Mouse (Mus musculus) midbrain, postnatal 0 days (tissue): ENCODE measurements around the gene 4833427G06Rik. TPM values are rescaled to one million over a fixed set of nuclear protein-coding genes. Genes with fewer than 3 reads are reported as not detected.
A peak's percentile ranks its signal among the peaks of the same experiment; 100 is the strongest.

Experiments used
- ATAC-seq: fragments of 200-750 bp; cut with Nextera tagmentation; 2 replicates; pipeline ENCODE4 v1.8.0; 2017; ENCODE audit warnings: moderate number of reproducible peaks, mild to moderate bottlenecking, moderate TSS enrichment, moderate library complexity; ENCODE audit not compliant: low FRiP score
- DNase-seq: peaks from one replicate; pipeline ENCODE4 v3.0.0-alpha.2; 2015; ENCODE audit warnings: low spot score
- H3K27ac ChIP-seq: fragments of 300-500 bp; sonication (generic); 2 replicates; pipeline ENCODE4 v1.5.1; 2014; ENCODE audit warnings: low read depth, mild to moderate bottlenecking, low read length, mixed read lengths
- H3K27me3 ChIP-seq: fragments of 300-500 bp; sonication (generic); 2 replicates; pipeline ENCODE4 v1.6.1; 2014; ENCODE audit warnings: low read length, control low read depth, mixed read lengths; ENCODE audit not compliant: insufficient read depth
- H3K36me3 ChIP-seq: fragments of 300-500 bp; sonication (generic); 2 replicates; pipeline ENCODE4 v1.6.1; 2014; ENCODE audit warnings: low read length, control low read depth, mixed read lengths; ENCODE audit not compliant: insufficient read depth
- H3K4me1 ChIP-seq: fragments of 300-500 bp; sonication (generic); 2 replicates; pipeline ENCODE4 v1.6.1; 2014; ENCODE audit warnings: mild to moderate bottlenecking, control low read depth, antibody characterized with exemption, low read length, mixed read lengths; ENCODE audit not compliant: insufficient read depth
- H3K4me2 ChIP-seq: fragments of 300-500 bp; sonication (generic); 2 replicates; pipeline ENCODE4 v1.6.1; 2014; ENCODE audit warnings: low read depth, mild to moderate bottlenecking, low read length, mixed read lengths; ENCODE audit not compliant: poor library complexity, severe bottlenecking
- H3K4me3 ChIP-seq: fragments of 300-500 bp; sonication (generic); 2 replicates; pipeline ENCODE4 v1.5.1; 2014; ENCODE audit warnings: low read depth, mild to moderate bottlenecking, low read length, moderate library complexity
- H3K9ac ChIP-seq: fragments of 300-500 bp; sonication (generic); replicated peaks from 2 replicates; pipeline ENCODE4 v1.6.1; 2014; ENCODE audit warnings: mild to moderate bottlenecking, low read length, moderate library complexity, mixed read lengths; ENCODE audit not compliant: poor library complexity, severe bottlenecking
- H3K9me3 ChIP-seq: fragments of 300-500 bp; sonication (generic); 2 replicates; pipeline ENCODE4 v1.6.1; 2016; ENCODE audit warnings: low read length, control low read depth
- CTCF ChIP-seq: IDR thresholded peaks from 2 replicates; pipeline ENCODE4 v1.5.1; 2016; ENCODE audit warnings: antibody characterized with exemption, mild to moderate bottlenecking
- WGBS: fragments of 180-500 bp; shearing (Covaris S2); extraction: QIAGEN DNeasy Blood & Tissue Kit; methylation state at CpG from one replicate; pipeline ENCODE4 v1.1.7; 2014; 5-methylcytosine and 5-hydroxymethylcytosine counted together
- polyA plus RNA-seq: library from polyadenylated mRNA; unstranded; fragments of >200 nt; fragmentation: Nextera tagmentation; extraction: Ambion mirVana; gene quantifications from 2 replicates; pipeline ENCODE4 v1.2.1, GENCODE M21; 2015
- total RNA-seq: library from RNA; depleted of rRNA; stranded (reverse); fragments of >200 nt; gene quantifications from 2 replicates; pipeline ENCODE4 v1.2.3, GENCODE M21; 2014

Gene 4833427G06Rik
- total and polyA plus RNA-seq, 2 experiments from 2014 or later: 0.80 TPM; not detected in 1

GRCm38 (mm10) chr9:51138301-51138700, 36.4 kb upstream of the 4833427G06Rik start:
- 94% methylated on average over 1 of the region's 1 CpGs for WGBS
- DNase-seq: no peak

GRCm38 (mm10) chr9:51137836-51138235, 36.0 kb upstream of the 4833427G06Rik start:
- no peaks in the 10 kb centered on the region for H3K36me3 ChIP-seq
- WGBS: 79% methylated on average over 1 of the region's 1 CpGs
- ATAC-seq (no peak), DNase-seq (no peak)
- H3K4me3 ChIP-seq: no peak overlapping the region
- no peaks in the 10 kb centered on the region for H3K27me3 ChIP-seq
- no peak for TF ChIP-seq CTCF
- no peak overlapping the region for H3K4me2 ChIP-seq
- H3K27ac ChIP-seq: no peak overlapping the region
- H3K9ac ChIP-seq: no peak overlapping the region
- no peaks in the 10 kb centered on the region for H3K4me1 ChIP-seq
- H3K9me3 ChIP-seq: no peaks in the 10 kb centered on the region

More at GRCm38 (mm10) chr9:51138301-51138700, 36.4 kb upstream of the 4833427G06Rik start:
- Histone ChIP-seq H3K4me3 (no peak overlapping the region), H3K27ac (no peak overlapping the region), H3K4me1 (no peaks in the 10 kb centered on the region), H3K9ac (no peak overlapping the region), H3K36me3 (no peaks in the 10 kb centered on the region), H3K4me2 (no peak overlapping the region), H3K9me3 (no peaks in the 10 kb centered on the region), H3K27me3 (no peaks in the 10 kb centered on the region)
- ATAC-seq: no peak
- TF ChIP-seq CTCF: no peak

- Histone ChIP-seq H3K4me1 (no peaks in the 10 kb centered on the region), H3K4me2 (no peak overlapping the region), H3K27ac (no peak overlapping the region), H3K36me3 (no peaks in the 10 kb centered on the region), H3K9me3 (no peaks in the 10 kb centered on the region), H3K4me3 (no peak overlapping the region), H3K27me3 (no peaks in the 10 kb centered on the region), H3K9ac (no peak overlapping the region)
- ATAC-seq (no peak), DNase-seq (no peak)
- no peak for TF ChIP-seq CTCF
- 87% methylated on average over 4 of the region's 4 CpGs for WGBS
These were observed 35.6 kb upstream of the 4833427G06Rik start for GRCm38 (mm10) chr9:51137432-51137831.

GRCm38 (mm10) chr9:51136985-51137384, 35.1 kb upstream of the 4833427G06Rik start:
- DNase-seq: no peak
- 56% methylated on average over 3 of the region's 3 CpGs for WGBS
- ATAC-seq: no peak
- Histone ChIP-seq H3K27me3 (no peaks in the 10 kb centered on the region), H3K9me3 (no peaks in the 10 kb centered on the region), H3K36me3 (no peaks in the 10 kb centered on the region), H3K4me2 (no peak overlapping the region), H3K4me3 (no peak overlapping the region), H3K9ac (no peak overlapping the region), H3K27ac (no peak overlapping the region), H3K4me1 (no peaks in the 10 kb centered on the region)
- peak; percentile 60 for TF ChIP-seq CTCF

GRCm38 (mm10) chr9:51114767-51115166, 12.9 kb upstream of the 4833427G06Rik start:
- no peak for DNase-seq
- 64% methylated on average over 4 of the region's 4 CpGs for WGBS
- Histone ChIP-seq H3K4me3 (no peak overlapping the region), H3K9me3 (no peaks in the 10 kb centered on the region), H3K27ac (no peak overlapping the region), H3K4me1 (no peaks in the 10 kb centered on the region), H3K4me2 (no peak overlapping the region), H3K36me3 (no peaks in the 10 kb centered on the region), H3K9ac (no peak overlapping the region), H3K27me3 (no peaks in the 10 kb centered on the region)
- ATAC-seq: no peak
- TF ChIP-seq CTCF: no peak

GRCm38 (mm10) chr9:51105751-51106150, 3.9 kb upstream of the 4833427G06Rik start:
- no peak overlapping the region for H3K4me2 ChIP-seq
- DNase-seq: no peak
- no peak overlapping the region for H3K9ac ChIP-seq
- H3K4me3 ChIP-seq: no peak overlapping the region
- no peak for ATAC-seq
- WGBS: 88% methylated on average over 2 of the region's 2 CpGs
- H3K27ac ChIP-seq: no peak overlapping the region
- H3K4me1 ChIP-seq: peaks cover 5% of the 10 kb centered on the region; the same call in 1 of the 2 replicates
- H3K27me3 ChIP-seq: no peaks in the 10 kb centered on the region
- no peaks in the 10 kb centered on the region for H3K36me3 ChIP-seq
- TF ChIP-seq CTCF: no peak
- no peaks in the 10 kb centered on the region for H3K9me3 ChIP-seq
